Mouse (Mus musculus): Measurements from ENCODE around the gene Fermt3.
"Not testable (repeated sequence)": the region's sequence is repeated elsewhere in the genome, so short reads cannot be mapped to it uniquely, and the experiment has no call there.

Fermt3 gene

GRCm38 (mm10) chr19:7019191-7019590 lies at the start of gene Fermt3:
TSS of gene Fermt3 (minus strand) at chr19:7019469.
- peak; percentile 81 to 87 for DNase-seq (ENCODE audit: low spot score in 2 of 2)

- DNase-seq (ENCODE audit: low spot score in 2 of 2), result peak; percentile 63 to 79
Observed at GRCm38 (mm10) chr19:7068136-7068535, 48.9 kb upstream of the Fermt3 start.

DNA sequence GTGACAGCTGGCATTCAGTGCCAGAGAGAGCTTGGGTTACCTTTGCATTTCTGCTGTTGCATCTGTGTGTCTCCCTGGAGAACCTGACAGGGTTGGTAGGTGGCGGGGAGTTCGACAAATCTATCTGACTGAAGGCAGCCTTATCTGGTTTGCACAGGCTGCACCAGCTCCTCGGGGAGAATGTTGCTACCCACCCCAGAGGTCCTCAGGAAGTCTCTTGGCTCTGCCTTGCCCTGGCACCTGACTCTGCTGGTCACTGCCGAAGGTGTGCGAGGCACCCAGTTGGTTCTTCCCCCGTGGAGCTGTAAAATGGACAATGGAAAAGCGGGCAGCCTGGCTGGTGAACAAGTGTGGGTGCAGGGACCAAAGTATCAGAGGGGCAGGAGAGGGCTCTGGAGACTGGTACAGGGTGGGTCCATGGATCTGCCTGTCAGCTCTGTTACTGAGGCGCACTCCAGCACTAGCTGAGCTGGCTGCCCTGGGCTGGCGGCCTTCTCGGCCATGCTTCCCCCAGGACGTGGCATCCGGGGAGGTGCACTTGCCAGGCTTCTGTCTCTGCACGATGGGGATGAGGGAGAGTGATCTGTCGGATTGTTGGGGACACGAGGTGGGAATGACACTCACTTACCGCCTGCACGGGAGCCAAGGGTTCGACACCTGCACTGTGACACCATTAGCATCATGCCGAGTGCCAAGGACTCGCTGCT lies 48.2 kb upstream of the Fermt3 start:
- no peak for DNase-seq (ENCODE audit: low spot score in 2 of 2)

GRCm38 (mm10) chr19:7066828-7067342 lies 47.6 kb upstream of the Fermt3 start:
- no peak for DNase-seq (ENCODE audit: low spot score in 2 of 2)

DNA sequence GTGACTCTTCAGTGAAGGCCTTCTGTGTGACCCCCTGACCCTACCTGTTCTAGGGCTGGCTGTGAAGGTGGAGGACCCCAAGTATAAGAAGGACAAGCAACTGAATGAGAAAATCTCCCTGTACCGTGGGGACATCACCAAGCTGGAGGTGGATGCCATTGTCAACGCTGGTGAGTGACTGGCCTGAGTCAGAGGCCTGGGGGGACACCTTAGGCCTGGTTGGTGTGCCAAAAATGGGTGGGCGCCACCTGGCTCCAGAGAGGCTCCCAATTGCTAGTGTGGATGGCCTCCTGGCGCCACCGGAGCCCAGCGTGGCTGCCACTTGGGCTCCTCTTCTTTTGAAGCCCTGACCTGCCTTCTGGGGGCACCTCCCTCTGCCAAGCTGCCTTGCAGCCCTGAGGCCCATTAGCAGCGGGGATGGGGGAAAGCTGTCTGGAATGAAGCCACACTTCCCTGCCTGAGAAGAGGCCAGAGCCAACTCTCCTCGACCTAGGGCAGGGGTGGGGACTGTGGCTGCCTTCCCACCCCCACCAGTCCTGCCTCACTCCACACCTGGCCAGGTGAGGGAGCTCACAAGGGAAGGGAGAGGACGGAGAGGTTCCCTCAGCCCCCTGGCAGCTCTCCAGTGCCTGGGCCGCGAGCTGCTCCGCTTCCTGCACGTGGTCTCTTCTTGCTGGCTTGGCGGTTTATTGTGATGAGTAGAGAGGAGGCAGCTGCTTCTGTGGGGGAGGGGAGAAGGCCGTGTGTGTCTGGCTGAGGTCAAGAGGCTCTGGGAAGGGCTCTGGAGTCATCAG lies 47.0 kb upstream of the Fermt3 start:
- peak; percentile 19 to 32 for DNase-seq (ENCODE audit: low spot score in 2 of 2)

DNA sequence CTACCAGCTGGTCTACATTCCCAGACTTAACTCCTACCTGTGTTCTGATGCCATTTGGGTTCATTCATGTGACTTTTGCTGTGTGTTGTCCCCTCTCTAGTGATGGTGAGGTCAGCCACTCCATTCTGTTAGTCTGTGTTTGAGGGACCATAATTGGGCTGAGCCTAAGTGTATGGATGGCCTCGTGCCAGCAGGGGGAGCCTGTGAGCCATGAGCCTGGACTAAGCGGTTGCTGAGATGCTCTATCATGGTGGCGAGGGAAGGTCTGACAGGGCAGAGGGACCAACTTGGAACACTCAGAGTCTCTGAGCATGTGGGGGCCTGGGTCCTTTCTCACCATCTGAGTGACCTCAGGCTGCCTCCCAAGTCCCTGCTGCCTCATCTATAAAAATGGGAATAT lies 45.3 kb upstream of the Fermt3 start:
- peak; percentile 71 to 82 for DNase-seq (ENCODE audit: low spot score in 2 of 2)

DNA sequence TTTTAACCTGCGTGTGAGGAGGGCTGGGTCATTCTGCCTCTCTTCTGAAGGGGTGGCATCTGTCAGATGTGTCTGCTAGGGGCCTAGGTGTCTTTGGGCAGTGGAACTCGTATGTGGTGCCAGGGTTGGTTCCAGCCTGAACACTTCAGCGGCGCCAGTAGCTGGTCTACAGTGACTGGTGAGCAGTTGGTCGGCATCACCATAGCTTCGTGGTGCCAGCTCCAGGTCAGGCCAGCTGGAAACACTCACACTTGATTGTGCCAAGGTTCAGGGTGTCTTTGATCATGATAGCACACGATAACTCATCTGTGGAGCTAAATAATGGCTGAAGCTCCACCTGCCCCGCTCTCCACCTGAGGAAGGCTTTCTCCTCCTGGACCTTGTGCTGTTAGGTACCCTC lies 43.6 kb upstream of the Fermt3 start:
- DNase-seq (ENCODE audit: low spot score in 2 of 2), result no peak

DNA sequence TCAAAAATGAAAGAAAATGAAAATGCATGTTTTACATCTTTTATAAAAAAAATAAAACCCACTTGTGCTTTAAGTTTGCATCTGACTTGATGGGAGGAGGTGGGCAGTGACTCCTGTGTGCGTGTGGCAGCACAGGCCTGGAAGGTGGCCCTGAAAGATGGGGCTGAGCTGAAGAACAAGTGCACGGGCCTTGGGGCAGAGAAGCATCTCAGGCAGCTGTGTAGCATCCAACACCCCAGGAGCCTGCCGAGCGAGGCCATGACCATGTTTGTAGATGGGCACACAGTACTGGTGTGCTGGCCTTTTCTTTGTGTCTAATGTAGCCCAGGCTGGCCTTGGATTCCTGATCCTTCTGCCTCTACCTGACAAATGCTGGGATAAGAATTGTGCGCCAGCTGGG lies 42.8 kb upstream of the Fermt3 start:
- no peak for DNase-seq (ENCODE audit: low spot score in 2 of 2)

- DNase-seq (ENCODE audit: low spot score in 2 of 2), result no peak
Observed at GRCm38 (mm10) chr19:7058541-7058940, 39.3 kb upstream of the Fermt3 start.

DNA sequence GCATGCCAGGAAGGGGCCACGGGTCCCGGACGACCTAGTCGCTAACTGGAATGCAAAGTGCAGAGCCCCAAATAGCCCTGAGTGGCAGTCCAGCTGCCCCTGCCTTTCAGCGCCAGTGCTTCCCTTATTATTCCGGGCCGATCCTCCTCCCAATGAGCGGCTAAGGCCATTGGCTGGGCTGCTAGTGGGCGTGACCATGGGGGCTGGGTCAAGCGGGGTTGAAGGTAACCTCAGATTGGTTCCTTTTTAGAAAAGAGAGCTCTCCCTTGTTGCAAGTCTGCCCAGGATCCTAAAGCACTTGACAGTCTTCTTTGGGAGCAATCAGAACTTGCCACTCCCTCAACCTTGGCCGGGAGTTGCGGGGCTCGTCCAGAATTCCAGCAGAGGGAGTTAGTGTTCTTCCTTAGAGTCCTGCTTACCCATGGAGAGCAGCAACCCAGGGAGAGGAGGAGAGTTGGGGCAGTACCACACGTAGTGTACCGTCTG lies 38.5 kb upstream of the Fermt3 start:
- peak; percentile 49 to 64 for DNase-seq (ENCODE audit: low spot score in 2 of 2)

DNA sequence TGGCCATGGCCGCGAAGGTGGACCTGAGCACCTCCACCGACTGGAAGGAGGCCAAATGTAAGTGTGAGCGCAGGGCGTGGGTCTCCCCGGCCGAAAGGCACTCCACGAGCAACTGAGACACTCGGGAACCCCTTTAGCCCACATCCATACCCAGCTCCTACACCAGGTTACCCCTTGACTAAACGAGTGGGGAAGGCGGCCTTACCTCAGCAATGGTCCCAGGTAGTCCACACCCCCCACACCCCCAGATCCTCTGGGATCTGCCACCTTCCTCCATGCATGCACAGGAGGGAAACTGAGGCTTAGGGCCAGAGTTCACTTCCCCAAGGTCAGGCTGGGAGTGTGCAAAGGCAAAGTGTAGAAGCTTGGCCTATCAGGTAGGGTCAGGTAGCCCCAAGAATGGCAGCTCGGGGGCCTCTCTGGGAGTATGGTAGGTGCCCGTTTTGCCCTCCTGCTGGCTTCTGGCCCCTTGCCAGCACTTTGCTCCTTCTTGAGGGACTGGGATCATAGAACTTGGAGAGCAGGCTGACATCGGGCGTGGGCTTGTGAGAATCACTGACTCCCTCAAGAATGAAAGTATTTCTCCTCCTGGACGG lies 38.0 kb upstream of the Fermt3 start:
- DNase-seq (ENCODE audit: low spot score in 2 of 2), result no peak

DNA sequence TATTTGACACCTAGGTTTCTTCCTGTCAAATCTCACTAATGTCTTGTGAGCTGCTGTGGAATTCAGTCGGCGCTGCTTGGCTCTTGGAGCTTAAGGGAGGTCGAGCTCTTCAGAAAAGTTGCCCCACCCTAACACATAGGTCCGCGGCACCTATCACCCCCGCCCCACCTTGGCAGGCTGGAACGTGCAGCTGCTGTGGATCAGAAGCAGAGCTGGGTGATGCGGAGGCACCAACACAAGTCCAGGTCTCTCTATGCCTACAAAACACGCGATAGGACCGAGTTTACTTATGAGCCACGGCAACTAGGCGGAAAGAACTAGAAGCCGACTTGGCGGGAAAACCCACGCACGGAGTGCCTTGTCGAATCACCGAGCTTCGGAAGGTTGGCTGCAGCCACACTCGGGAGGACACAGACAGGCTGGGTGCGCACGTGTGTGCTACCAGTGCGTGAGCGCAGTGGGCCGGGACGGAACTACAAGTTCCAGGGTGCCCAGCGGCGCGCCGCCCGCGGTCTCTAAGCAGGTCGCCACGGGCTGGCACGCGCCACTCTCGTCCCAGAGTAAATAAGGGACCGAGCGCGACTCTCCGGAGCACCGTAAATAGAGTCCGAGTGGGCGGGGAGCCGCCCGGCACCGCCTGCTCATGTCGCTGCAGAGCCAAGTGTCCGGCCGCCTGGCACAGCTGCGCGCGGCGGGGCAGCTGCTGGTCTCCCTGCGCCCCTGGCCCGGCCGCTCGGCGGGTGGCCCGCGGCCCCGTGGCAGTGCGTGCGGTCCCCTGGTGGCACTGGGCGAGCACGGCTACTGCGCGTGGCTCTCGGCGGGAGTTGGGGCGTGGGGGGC lies 37.2 kb upstream of the Fermt3 start, which contains the start of gene Macrod1:
Gene Macrod1, plus strand, starts transcription at position 563 of the 840 bp plus-strand sequence.
- peak; percentile 51 to 68 for DNase-seq (ENCODE audit: low spot score in 2 of 2)

DNA sequence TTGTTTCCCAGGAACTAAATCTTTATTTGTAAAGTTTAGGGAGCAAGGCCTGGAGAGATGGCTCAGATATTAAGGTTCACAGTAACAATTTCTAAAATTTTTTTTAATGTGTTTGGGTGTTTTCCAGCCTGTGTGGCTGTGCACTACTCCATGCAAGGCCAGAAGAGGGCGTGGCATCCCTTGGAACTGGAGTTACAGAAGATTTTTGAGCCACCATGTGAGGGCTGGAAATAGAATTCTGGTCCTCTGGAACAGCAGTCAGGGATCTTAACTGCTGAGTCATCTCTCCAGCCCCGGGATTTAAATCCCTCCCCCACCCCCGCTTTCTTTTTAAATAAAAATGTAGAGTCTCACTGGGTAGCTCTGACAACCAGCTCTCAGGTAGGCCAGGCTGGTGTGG lies 35.9 kb upstream of the Fermt3 start:
- no peak for DNase-seq (ENCODE audit: low spot score in 2 of 2)

GRCm38 (mm10) chr19:7054772-7055171 lies 35.5 kb upstream of the Fermt3 start:
- DNase-seq (ENCODE audit: low spot score in 2 of 2), result no peak

DNA sequence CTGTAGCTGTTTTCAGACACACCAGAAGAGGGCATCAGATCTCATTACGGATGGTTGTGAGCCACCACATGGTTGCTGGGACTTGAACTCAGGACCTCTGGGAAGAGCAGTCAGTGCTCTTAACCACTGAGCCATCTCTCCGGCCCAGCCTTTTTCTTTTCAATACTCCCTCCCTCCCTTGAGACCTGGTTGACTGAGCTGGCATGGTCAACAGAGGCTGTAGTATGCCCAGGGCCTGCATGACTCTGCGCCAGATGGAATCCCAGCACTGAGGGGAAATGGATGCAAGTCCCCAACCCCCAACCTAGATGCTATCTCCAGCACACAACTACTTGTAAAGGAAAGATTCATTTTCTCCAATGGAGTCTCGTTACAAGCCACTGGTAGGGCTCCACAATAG lies 34.1 kb upstream of the Fermt3 start:
- DNase-seq (ENCODE audit: low spot score in 2 of 2), result not testable (repeated sequence)

- no peak for DNase-seq (ENCODE audit: low spot score in 2 of 2)
Observed at GRCm38 (mm10) chr19:7044706-7045105, 25.4 kb upstream of the Fermt3 start.

- no peak for DNase-seq (ENCODE audit: low spot score in 2 of 2)
Observed at GRCm38 (mm10) chr19:7044279-7044678, 25.0 kb upstream of the Fermt3 start.

DNA sequence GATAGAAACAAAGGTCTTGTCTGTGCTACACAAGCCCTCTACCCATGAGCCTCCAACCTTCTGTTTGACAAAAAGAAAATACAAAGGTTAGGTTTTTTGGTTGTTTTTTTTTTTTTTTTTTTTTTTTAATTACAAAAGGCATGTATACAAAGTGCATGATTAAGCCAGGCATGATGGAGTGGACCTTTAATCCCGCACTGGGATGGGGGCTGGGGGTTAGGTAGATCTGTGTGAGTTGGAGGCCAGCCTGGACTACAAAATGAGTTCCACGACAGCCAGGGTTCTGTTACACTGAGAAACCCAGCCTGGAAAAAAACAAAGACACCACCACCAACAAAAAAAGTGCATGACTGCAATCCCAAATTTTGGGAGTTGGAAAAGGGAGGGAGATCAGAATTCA lies 21.9 kb upstream of the Fermt3 start:
- no peak for DNase-seq (ENCODE audit: low spot score in 2 of 2)

- DNase-seq (ENCODE audit: low spot score in 2 of 2), result peak in 1 of 2 experiments; percentile 31
Observed at GRCm38 (mm10) chr19:7040637-7041130, 21.4 kb upstream of the Fermt3 start.

DNA sequence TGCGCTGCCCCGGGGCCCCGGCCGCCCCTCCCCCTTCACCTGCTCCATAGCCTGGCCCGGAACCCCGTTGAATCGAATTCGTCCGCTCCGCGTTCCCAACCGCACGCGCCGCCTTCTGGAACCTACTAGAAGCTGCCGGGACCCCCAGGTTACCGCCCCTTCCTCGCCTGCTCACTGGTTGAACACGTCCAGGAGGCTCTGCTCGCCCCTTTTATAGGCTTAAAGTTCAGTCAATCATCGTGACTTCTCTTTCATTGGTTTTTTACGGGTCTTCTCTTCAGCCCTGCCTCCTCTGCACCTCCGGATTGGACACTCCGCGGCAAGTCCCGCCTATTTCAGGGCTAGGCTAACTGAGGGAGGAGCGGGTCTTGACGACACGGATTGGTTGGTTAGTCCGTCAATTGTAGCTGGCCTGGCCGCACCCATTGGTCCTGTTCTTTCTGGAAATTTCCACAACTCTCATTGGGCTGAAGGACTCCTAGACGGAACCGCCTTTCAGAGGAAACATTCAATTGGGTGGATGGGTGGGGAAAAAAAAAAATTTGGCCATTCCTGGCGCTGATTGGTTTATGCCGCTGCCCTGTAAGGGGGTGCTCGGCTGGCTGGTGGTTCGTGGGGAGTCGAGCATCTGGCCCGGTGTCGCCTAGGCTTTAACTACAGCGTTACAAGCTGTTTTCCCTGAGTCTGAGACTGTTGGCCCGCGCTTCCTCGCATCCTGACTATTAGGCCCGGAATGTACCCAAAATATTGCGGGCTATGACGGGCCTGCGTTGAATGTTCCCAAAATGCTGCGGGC lies 20.8 kb upstream of the Fermt3 start, which contains the start of gene Stip1:
Gene Stip1, minus strand, starts transcription at position 127 of the 796 bp plus-strand sequence.
- peak; percentile 99 for DNase-seq (ENCODE audit: low spot score in 2 of 2)
